Mouse (Mus musculus): ENCODE data around the gene Hunk. TPM values are rescaled to one million over a fixed set of nuclear protein-coding genes. Genes with fewer than 3 reads are reported as not detected.

The Hunk gene
- total RNA-seq, 2 experiments from 2014 or later: 0.36 to 0.40 TPM

Other genes starting within 250 kb of the Hunk start
- 1 to 10 TPM; 8.1 to 8.5 TPM for gene Tiam1, start 242.2 kb upstream of the Hunk start, total RNA-seq (2021)
- 100 to 1,000 TPM; 565 to 589 TPM for gene Sod1, start 165.3 kb upstream of the Hunk start, total RNA-seq (2021)
- gene Scaf4, start 101.5 kb upstream of the Hunk start, total RNA-seq (2021): 10 to 100 TPM; 18.1 to 21.3 TPM

Data from heart, adult 18-20 months (tissue).